Mouse (Mus musculus) heart, embryonic 10.5 days (tissue): Measurements from ENCODE around the gene Sord. TPM values are rescaled to one million over a fixed set of nuclear protein-coding genes. Genes with fewer than 3 reads are reported as not detected.

Experiments used
- DNase-seq: peaks from one replicate; pipeline ENCODE4 v3.0.0-alpha.2; 2017; ENCODE audit warnings: low spot score
- H3K27ac ChIP-seq: fragments of 300-500 bp; sonication (generic); 2 replicates; pipeline ENCODE4 v1.5.1; 2016; ENCODE audit warnings: mild to moderate bottlenecking
- H3K27me3 ChIP-seq: fragments of 300-500 bp; sonication (generic); 2 replicates; pipeline ENCODE4 v1.6.1; 2016; ENCODE audit warnings: mild to moderate bottlenecking; ENCODE audit not compliant: poor library complexity, insufficient read depth, severe bottlenecking
- H3K36me3 ChIP-seq: fragments of 300-500 bp; sonication (generic); 2 replicates; pipeline ENCODE4 v1.6.1; 2016; ENCODE audit warnings: mild to moderate bottlenecking, moderate library complexity
- H3K4me1 ChIP-seq: fragments of 300-500 bp; sonication (generic); 2 replicates; pipeline ENCODE4 v1.6.1; 2016; ENCODE audit warnings: mild to moderate bottlenecking
- H3K4me3 ChIP-seq: fragments of 300-500 bp; sonication (generic); 2 replicates; pipeline ENCODE4 v1.5.1; 2016; ENCODE audit warnings: mild to moderate bottlenecking, moderate library complexity
- H3K9me3 ChIP-seq: fragments of 300-500 bp; sonication (generic); 2 replicates; pipeline ENCODE4 v1.6.1; 2016; ENCODE audit warnings: mild to moderate bottlenecking, moderate library complexity
- WGBS: fragments of 180-500 bp; shearing (Covaris S2); methylation state at CpG from one replicate; pipeline ENCODE4 v1.1.7; 2016; 5-methylcytosine and 5-hydroxymethylcytosine counted together
- polyA plus RNA-seq: library from polyadenylated mRNA; unstranded; fragments of >200 nt; fragmentation: Nextera tagmentation; extraction: Ambion mirVana; gene quantifications from 2 replicates; pipeline ENCODE4 v1.2.1, GENCODE M21; 2016

Gene Sord
- polyA plus RNA-seq, 1 experiment from 2014 or later: 41.3 TPM

GRCm38 (mm10) chr2:122247786-122248185 lies 13.2 kb downstream of the Sord start:
- DNase-seq: no peak
- Histone ChIP-seq H3K27me3 (no peaks in the 10 kb centered on the region), H3K4me3 (no peak overlapping the region), H3K36me3 (peaks cover 2% of the 10 kb centered on the region), H3K27ac (no peak overlapping the region), H3K4me1 (0 out of 2 replicates have a peak, but pooled peaks cover 5% of the 10 kb centered on the region), H3K9me3 (no peaks in the 10 kb centered on the region)
- 81% methylated on average over 10 of the region's 10 CpGs for WGBS

GRCm38 (mm10) chr2:122255997-122256396 lies 21.4 kb downstream of the Sord start:
- Histone ChIP-seq H3K27me3 (no peaks in the 10 kb centered on the region), H3K27ac (no peak overlapping the region), H3K36me3 (peaks cover 3% of the 10 kb centered on the region; the same call in 1 of the 2 replicates), H3K4me3 (no peak overlapping the region), H3K9me3 (no peaks in the 10 kb centered on the region), H3K4me1 (no peaks in the 10 kb centered on the region)
- DNase-seq: no peak
- WGBS: 88% methylated on average over 5 of the region's 5 CpGs

GRCm38 (mm10) chr2:122260729-122261128 lies 26.2 kb downstream of the Sord start:
- Histone ChIP-seq H3K27ac (no peak overlapping the region), H3K4me3 (no peak overlapping the region), H3K27me3 (no peaks in the 10 kb centered on the region), H3K9me3 (no peaks in the 10 kb centered on the region), H3K36me3 (peaks cover 12% of the 10 kb centered on the region; the same call in 1 of the 2 replicates), H3K4me1 (no peaks in the 10 kb centered on the region)
- 72% methylated on average over 5 of the region's 5 CpGs for WGBS
- no peak for DNase-seq

GRCm38 (mm10) chr2:122264690-122265089 lies 30.1 kb downstream of the Sord start:
- DNase-seq: no peak
- 76% methylated on average over 3 of the region's 3 CpGs for WGBS

GRCm38 (mm10) chr2:122266407-122267193 lies 32.1 kb downstream of the Sord start:
- no peaks in the 10 kb centered on the region for H3K9me3 ChIP-seq
- no peak for DNase-seq
- H3K4me1 ChIP-seq: no peaks in the 10 kb centered on the region
- H3K36me3 ChIP-seq: peaks cover 3% of the 10 kb centered on the region; the same call in 1 of the 2 replicates
- WGBS: 83% methylated on average over 7 of the region's 7 CpGs
- H3K27ac ChIP-seq: no peak overlapping the region
- H3K4me3 ChIP-seq: no peak overlapping the region
- H3K27me3 ChIP-seq: no peaks in the 10 kb centered on the region

More at GRCm38 (mm10) chr2:122264690-122265089, 30.1 kb downstream of the Sord start:
- Histone ChIP-seq H3K36me3 (peaks cover 12% of the 10 kb centered on the region; the same call in 1 of the 2 replicates), H3K4me3 (no peak overlapping the region), H3K27ac (no peak overlapping the region), H3K4me1 (no peaks in the 10 kb centered on the region), H3K9me3 (no peaks in the 10 kb centered on the region), H3K27me3 (no peaks in the 10 kb centered on the region)

- WGBS: 81% methylated on average over 3 of the region's 3 CpGs
- H3K4me1 ChIP-seq: 0 out of 2 replicates have a peak, but pooled peaks cover 3% of the 10 kb centered on the region
- H3K36me3 ChIP-seq: no peaks in the 10 kb centered on the region
- DNase-seq: no peak
- H3K9me3 ChIP-seq: no peaks in the 10 kb centered on the region
- H3K4me3 ChIP-seq: no peak overlapping the region
- H3K27ac ChIP-seq: no peak overlapping the region
- 0 out of 2 replicates have a peak, but pooled peaks cover 5% of the 10 kb centered on the region for H3K27me3 ChIP-seq
Measured at GRCm38 (mm10) chr2:122278769-122279168, 44.2 kb downstream of the Sord start.

GRCm38 (mm10) chr2:122284091-122284490 lies 49.5 kb downstream of the Sord start:
- Histone ChIP-seq H3K4me3 (no peak overlapping the region), H3K36me3 (no peaks in the 10 kb centered on the region)
- WGBS: 81% methylated on average over 9 of the region's 9 CpGs

GRCm38 (mm10) chr2:122286137-122286536 lies 51.6 kb downstream of the Sord start:
- WGBS: 61% methylated on average over 7 of the region's 7 CpGs
- H3K4me1 ChIP-seq: no peaks in the 10 kb centered on the region
- H3K27me3 ChIP-seq: peaks cover 36% of the 10 kb centered on the region
- no peak overlapping the region for H3K4me3 ChIP-seq
- no peaks in the 10 kb centered on the region for H3K9me3 ChIP-seq
- no peaks in the 10 kb centered on the region for H3K36me3 ChIP-seq
- DNase-seq: no peak
- no peak overlapping the region for H3K27ac ChIP-seq

More at GRCm38 (mm10) chr2:122284091-122284490, 49.5 kb downstream of the Sord start:
- no peak for DNase-seq
- Histone ChIP-seq H3K27me3 (peaks cover 16% of the 10 kb centered on the region; the same call in 1 of the 2 replicates), H3K9me3 (no peaks in the 10 kb centered on the region), H3K27ac (no peak overlapping the region), H3K4me1 (no peaks in the 10 kb centered on the region)

- no peak overlapping the region for H3K4me3 ChIP-seq
- no peak overlapping the region for H3K27ac ChIP-seq
- no peak for DNase-seq
- peaks cover 99% of the 10 kb centered on the region for H3K27me3 ChIP-seq
- no peaks in the 10 kb centered on the region for H3K9me3 ChIP-seq
- H3K4me1 ChIP-seq: peaks cover 30% of the 10 kb centered on the region
- H3K36me3 ChIP-seq: no peaks in the 10 kb centered on the region
- WGBS: 9% methylated on average over 7 of the region's 7 CpGs
Measured at GRCm38 (mm10) chr2:122294916-122295315, 60.4 kb downstream of the Sord start.

- H3K4me3 ChIP-seq: peak overlapping the region; percentile 57
- WGBS: under 1% methylated on average over 35 of the region's 35 CpGs
Measured at GRCm38 (mm10) chr2:122297271-122298095, 62.9 kb downstream of the Sord start.

GRCm38 (mm10) chr2:122298096-122298499 lies 63.5 kb downstream of the Sord start, which contains the start of gene Duox2:
Gene Duox2, minus strand, starts transcription at chr2:122298449.
- 3% methylated on average over 13 of the region's 13 CpGs for WGBS
- peak within 1 kb of the TSS; percentile 57 for H3K4me3 ChIP-seq
- H3K27ac ChIP-seq: no peak within 1 kb of the TSS
- H3K9me3 ChIP-seq: no peaks in the 10 kb centered on the region
- peaks cover 45% of the 10 kb centered on the region for H3K4me1 ChIP-seq
- no peak for DNase-seq
- peaks cover 100% of the 10 kb centered on the region for H3K27me3 ChIP-seq
- H3K36me3 ChIP-seq: no peaks in the 10 kb centered on the region

More at GRCm38 (mm10) chr2:122297271-122298095, 62.9 kb downstream of the Sord start:
- Histone ChIP-seq H3K27me3 (peaks cover 99% of the 10 kb centered on the region), H3K9me3 (no peaks in the 10 kb centered on the region), H3K36me3 (no peaks in the 10 kb centered on the region), H3K27ac (no peak overlapping the region), H3K4me1 (peaks cover 45% of the 10 kb centered on the region)
- DNase-seq: no peak

- Histone ChIP-seq H3K27me3 (peaks cover 100% of the 10 kb centered on the region), H3K9me3 (no peaks in the 10 kb centered on the region), H3K4me1 (peaks cover 45% of the 10 kb centered on the region), H3K36me3 (no peaks in the 10 kb centered on the region), H3K4me3 (peak within 1 kb of the TSS; percentile 57), H3K27ac (no peak within 1 kb of the TSS)
- 1% methylated on average over 43 of the region's 43 CpGs for WGBS
- no peak for DNase-seq
Measured at GRCm38 (mm10) chr2:122298596-122299490, 64.3 kb downstream of the Sord start, which contains the start of gene Duoxa2. Gene Duoxa2, plus strand, starts transcription at chr2:122298900.
